Mouse (Mus musculus) retina, embryonic 14.5 days (tissue): ENCODE data around the gene Kansl1.

Experiments
- DNase-seq: peaks from one replicate; pipeline ENCODE4 v3.0.0-alpha.2; 2015; ENCODE audit warnings: low spot score

Gene Kansl1

DNA sequence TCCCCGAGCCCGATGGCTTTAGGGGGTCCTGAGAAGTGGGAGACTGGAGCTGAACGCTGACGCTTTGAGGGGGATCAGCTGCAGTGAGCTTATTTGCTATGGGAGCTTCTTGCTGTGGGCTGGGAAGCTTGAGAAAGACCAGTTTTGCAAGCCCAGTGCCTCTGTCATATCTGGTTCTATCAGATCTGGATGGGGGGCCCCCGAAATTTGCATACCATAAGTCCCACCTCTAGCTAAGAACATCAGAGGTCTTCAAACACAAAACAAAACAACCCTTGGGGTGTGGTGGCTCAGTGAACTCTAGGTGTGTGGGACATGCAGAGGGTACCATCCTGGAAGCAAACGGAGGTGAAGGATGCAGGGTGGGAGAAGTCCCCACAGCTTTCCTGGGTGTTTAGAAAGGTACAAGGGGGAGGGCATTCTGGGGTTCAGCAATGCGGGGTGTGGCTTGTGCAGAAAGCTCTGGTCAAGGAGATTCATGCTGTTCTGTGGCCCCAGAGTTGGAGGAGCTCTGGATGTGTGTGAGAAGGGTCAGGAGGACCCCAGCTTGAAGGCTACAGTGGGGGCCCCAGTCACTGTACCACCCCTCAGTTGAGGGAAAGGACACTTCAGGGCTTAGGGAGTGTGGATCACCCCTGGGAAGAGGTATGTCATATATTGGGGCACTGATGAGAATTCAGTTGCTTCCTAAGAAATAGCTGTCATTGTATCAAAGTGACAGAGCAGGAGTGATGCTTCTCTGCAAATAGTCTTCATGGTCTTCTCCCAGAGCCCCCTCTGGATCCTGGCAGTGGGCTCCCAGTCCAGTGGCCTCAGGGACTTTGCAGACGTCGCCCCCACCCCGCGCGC, 159.1 kb downstream of the Kansl1 start:
- no peak for DNase-seq

DNA sequence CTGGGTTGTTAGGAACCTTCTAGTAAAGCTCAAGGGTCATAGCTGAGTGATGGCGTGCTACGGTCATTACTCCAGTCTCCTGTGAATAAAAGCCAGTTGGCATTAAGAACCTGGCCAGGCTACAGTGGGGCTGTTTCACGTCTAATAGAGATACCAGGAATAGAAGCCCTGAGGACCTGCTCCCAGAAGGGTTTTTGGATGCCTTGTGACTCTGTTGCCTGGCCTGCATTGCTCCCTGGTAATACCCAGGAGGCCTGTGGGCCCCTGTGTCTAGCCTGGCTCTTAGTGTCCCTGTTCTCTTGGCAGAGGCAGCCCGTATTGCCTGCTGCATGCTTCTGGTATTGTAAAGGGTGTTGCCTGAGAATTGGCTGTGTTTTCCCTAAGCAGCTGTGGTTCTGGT, 161.5 kb downstream of the Kansl1 start:
- no peak for DNase-seq

DNA sequence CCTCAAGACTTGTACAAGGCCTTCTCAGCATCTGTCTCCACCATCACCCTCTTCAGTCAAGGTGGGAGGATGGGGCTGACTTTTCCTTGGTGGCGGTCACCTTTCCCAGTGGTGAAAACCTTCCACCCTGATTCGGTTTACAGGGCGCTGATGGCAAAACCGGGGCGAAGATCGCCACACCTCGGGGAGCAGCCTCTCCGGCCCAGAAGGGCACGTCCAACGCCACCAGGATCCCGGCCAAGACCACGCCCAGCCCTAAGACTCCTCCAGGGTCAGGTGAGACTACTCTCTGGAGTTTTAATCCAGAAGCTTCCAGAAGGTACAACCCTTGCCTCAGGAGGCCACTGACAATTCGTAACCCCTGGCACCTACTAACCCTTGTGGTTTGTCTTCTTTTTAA, 162.2 kb downstream of the Kansl1 start:
- DNase-seq: no peak

DNA sequence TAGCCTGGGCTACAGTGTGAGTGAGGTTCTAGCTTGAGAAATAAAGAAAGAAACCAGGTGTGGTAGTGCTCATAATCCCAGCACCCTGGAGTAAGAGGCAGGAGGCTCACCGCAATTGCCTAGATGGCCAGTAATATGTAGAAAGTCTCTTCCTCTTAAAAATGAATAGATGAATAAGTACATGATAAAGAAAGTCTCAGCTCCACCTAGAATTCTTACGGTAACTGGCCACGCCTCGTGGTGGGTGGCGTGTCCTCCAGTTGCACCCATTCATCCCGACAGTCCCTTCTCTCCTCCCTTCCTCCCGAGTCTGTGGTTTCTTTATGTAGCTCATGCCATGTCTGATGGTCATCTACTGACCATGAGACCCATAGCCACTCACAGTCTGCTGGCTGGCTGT, 162.9 kb downstream of the Kansl1 start:
- no peak for DNase-seq

DNA sequence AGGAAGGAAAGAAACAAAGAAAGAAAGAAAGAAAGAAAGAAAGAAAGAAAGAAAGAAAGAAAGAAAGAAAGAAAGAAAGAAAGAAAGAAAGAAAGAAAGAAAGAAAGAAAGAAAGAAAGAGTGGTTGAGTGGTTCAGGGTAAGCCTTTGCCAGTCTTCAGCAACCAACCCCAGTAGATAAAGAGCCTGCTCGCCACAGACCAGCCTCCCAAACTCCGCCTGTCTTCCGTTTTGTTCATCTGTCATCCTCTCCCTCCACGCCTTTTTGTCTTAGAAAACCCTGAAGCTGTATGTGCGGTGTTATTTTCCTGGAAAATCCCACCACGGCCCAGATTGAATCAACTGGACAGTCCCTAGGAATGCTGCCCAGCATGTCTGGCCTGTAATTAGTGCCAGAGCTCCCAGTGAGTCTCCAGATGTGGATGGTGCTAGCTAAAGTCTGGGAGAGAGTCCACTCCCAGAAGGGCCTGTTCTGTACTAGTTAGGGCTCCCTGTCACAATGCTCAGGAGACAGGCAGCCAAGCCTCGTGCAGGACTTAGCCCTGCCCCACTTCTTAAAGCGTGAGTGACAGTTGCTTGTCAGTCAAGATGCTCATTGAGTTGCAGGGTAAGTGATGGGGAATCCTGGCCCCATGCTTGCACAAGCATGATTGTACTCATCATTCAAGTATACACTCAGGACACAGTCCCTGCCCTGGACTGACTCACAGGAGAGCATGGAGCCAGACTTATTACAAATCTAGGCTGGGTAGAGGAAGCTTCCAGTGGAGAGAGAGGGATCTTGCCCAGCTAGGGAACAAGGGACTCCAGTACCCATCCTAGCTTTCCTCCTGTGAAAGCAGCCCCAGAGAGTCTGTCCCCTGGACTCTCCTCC, 165.3 kb downstream of the Kansl1 start:
- DNase-seq: no peak

DNA sequence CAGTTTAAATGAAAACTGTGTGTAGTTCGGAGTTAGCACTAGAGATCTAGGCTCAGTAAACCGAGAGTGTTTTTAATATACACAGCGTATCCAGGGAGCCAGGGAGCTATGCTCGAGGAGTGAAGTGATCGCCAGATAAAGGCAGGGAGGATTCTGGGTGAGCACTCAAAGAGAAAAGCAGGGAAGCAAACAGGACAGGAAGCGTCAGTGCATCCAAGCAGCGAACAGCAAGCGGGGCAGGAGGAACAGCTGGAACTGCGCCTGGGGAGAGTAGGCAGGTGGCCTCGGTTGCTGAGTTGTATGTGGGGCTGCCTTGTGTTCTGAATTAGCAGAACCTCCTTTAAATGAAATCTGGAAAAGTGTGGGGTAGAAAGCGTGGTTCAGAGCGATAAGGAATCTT, 166.0 kb downstream of the Kansl1 start:
- DNase-seq: no peak

DNA sequence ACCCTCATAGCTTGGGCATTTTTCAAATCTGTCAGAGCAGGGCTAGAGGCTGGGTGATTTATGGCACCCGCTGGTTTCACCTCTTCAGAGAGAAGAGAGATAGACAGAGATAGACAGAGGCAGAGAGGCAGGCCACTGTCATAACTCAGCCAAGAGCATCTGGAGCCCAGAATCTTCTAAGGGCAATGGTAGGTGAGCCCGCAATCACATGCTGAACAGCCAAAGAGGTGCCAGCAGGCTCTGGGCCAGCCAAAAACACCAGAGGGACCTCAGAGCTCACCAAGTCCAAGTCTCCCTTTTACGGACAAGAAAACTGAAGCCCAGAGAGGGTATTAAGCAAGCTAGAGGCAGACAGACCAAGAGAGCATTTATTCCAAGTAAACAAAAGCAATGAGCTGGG, 171.0 kb downstream of the Kansl1 start:
- no peak for DNase-seq

DNA sequence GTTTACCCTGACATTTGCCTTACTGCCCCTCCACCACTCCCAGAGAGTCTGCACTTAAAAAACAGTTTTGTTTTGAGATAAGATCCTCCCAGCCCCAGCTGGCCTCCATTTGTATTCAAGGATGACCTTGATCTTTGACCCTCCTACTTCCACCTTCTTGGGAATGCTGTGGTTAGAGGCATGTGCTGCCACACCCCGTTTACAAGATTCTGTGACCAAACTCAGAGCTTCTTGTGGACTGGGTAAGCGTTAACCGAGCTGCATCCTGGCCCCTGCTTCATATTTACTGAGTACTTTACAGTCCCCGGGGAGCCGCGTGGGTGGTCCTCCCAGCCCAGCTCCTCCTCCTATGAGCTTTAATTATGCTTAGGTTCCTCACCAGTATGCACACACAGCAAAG, 173.0 kb downstream of the Kansl1 start:
- no peak for DNase-seq

DNA sequence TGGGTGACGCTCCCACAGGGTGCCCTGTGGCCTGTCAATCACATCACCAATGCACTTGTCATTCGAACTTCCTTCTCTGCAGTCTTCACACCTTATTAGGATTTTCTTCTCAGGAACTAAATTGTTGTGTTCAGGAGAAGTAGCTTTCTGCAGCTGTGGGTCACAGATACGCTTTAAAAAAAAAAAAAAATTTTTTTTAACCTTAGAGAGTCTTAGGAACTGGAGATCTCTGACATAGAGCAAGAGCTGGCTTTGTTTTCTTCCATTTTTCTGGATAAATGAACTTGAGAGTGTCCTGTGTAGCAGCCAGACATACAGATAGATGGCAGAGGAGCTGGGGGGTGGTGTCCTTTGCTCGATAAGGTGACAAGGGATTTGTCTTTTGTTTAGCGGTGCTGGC, 173.5 kb downstream of the Kansl1 start:
- DNase-seq: no peak

DNA sequence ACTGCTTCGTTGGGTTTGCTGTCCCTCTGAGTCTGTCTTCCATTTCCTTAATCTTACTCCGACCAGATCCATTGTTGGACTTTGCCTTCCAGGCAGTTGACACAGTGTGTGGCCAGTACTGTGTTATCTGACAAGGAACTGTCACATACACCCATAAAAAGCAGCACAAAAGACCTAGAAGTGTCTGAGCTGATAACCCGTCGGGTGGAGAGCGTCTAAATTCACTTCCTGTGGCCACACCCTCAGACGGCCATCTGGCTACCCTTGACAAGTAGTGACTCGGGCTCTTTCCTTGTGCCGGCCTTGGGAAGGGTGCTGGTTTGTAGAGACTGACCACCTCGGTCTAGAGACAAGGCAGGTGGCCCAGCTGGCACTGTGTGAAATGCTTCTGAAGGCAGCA, 175.4 kb downstream of the Kansl1 start:
- DNase-seq: no peak

DNA sequence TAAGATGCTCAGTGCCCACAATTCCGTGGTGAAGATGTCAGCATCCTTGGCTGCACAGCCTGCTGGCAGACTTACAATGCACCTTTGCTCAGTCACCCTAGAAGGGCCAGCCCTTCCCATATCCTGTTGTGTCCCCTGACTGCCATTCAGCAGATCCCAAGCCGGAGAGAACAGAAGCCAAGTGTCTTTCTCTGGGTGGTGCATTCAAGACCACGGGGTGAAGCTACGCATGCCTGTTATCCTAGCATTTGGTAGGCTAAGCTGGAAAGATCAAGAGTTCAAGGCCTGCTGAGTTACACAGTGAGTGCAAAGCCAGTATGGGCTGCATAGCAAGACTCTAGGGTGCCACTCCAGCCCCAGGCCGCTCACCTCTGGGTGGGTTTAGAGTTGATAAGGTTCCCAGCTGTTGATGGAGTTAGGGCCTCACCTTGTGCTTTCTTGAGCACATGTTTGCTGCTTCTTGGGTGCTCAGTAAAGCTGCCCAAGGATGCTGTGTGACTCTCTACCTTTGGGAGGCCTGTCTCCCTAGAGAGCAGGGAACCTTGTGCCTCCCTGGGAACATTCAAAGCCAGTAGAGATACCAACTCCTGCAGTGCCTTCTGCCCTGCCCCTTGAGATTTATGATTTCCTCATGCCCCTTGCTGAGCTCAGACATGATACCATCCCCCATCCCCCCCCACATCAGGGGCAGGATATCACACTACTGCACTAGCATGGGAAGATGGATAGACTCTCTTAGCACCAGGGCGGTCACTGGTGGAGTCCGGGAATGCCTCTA, 176.0 kb downstream of the Kansl1 start:
- DNase-seq: no peak

DNA sequence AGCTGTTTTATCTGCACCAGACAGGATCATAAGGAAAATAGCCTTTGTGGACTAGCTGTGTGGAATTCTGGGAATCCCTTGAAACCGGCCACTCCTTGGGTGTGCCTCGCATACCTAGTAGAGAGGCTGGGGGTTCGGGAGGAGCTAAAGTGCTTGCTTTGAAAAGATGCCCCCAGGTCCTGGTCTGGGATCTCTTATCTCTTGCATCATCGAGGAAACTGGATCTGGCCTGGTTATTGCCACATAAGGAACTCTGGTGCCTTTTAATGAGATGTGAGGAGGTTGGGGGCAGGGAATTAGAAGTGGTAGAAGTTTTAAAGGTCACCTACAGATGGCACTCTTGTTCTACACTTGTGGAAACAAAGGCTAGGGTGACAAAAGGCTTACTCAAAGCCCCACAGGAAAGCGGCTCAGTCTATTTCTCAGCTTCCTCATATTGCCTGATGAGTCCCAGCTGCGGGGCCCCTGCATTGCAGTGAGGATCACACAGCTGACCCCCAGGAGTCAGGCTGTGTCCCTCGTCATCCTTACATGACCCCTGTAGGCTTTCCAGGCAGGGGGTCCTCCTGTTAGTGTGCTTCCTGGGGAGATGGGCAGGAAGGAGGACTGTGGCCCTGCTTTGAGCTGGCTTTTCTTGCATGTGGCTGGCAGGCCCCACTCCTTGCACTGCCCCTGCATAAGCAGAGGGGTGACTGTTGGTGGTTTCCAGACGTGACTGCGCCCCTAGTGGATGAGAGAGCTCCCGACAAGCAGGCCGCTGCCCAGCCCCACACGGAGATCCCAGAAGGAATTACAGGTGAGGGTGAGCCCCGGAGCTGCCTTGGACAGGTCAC, 179.2 kb downstream of the Kansl1 start:
- peak; percentile 85 for DNase-seq

DNA sequence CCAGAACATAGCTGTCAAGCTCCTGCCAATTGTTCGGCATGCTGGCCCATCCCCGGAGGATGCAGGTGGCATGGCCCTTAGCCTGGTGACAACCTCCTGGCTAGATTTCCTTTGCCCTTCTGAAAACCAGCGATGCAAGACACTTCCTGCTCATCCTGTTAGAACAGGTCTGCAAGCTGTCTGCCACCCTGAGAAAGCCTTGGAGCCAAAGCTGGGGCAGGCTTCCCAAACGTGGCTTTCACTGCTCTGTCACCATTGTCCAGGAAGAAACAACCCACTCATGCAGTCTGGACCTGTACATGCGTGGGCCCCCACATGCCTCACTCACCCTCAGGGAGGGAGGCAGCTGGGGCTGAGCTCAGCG, 179.8 kb downstream of the Kansl1 start:
- no peak for DNase-seq

DNA sequence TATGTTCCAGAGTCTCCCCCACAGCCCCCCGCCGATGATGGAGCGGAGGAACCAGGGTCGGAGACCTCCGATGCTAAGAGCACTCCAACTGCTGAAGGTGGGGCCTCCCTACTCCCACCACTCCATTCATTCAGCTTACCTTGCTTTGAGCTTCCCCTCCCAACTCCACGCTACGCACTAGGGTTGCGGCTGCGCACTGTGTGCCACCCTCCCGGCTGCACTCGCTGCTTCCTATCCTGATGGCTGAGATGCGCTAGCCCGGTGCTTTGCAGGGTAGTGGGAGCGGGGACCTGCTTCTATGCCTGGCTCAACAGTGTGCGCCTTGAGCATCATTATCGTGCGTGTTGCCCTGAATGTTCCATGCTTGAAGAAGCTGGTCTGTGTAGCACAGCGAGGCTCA, 181.5 kb downstream of the Kansl1 start:
- no peak for DNase-seq
